Mouse (Mus musculus): ENCODE measurements around the gene Lrrc63.

Gene Lrrc63

GRCm38 (mm10) chr14:75130501-75131318 is at the start of gene Lrrc63, which contains the start of gene Lcp1:
TSS of gene Lrrc63 (minus strand) at chr14:75130881.
TSS of gene Lcp1 (plus strand) at chr14:75131101.
- peak; percentile 75 to 81 for DNase-seq (ENCODE audit: low spot score in 2 of 2)

DNA sequence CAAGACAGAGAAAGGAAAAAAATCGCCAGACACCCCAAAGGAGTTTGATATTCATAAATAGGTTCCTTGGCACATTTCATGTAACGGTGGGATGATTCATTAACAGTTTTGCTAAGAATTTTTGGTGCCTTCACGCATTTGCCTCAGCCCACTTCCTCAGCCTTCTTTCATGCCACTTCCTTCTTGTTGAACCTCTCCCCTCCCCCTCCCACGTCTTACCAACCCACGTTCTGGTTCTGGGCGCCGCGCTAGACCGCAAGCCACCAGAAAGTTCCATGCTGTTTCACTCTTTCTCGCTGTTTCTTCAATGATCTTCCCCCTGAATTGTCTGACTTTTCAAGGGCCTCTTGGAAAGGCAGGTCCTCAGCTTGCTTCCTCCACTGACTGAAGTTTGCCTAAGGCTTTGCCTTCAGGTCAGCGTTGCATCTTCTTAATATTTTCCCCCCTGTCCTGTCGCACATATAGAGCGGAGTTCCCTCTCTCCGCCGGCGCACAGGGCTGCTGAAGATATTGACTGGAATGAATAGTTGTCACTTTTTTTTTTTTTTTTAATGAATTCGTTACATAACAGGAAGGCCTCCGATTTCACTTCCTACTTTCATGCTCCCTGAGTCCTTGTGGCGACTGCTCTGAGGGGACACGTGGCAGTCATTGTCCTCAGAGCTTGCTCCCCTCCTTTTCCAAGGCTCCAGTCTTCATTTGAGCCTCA is 48.7 kb upstream of the Lrrc63 start:
- peak; percentile 84 to 86 for DNase-seq (ENCODE audit: low spot score in 2 of 2)

- DNase-seq (ENCODE audit: low spot score in 2 of 2): no peak
Measured at GRCm38 (mm10) chr14:75178801-75179211, 48.1 kb upstream of the Lrrc63 start.

GRCm38 (mm10) chr14:75178384-75178793 is 47.7 kb upstream of the Lrrc63 start:
- peak; percentile 62 to 67 for DNase-seq (ENCODE audit: low spot score in 2 of 2)

GRCm38 (mm10) chr14:75177400-75177799 is 46.7 kb upstream of the Lrrc63 start:
- no peak for DNase-seq (ENCODE audit: low spot score in 2 of 2)

GRCm38 (mm10) chr14:75176425-75177045 is 45.9 kb upstream of the Lrrc63 start:
- peak; percentile 76 to 77 for DNase-seq (ENCODE audit: low spot score in 2 of 2)

- DNase-seq (ENCODE audit: low spot score in 2 of 2): no peak
Measured at GRCm38 (mm10) chr14:75175781-75176180, 45.1 kb upstream of the Lrrc63 start.

- no peak for DNase-seq (ENCODE audit: low spot score in 2 of 2)
Measured at GRCm38 (mm10) chr14:75174731-75175555, 44.3 kb upstream of the Lrrc63 start.

DNA sequence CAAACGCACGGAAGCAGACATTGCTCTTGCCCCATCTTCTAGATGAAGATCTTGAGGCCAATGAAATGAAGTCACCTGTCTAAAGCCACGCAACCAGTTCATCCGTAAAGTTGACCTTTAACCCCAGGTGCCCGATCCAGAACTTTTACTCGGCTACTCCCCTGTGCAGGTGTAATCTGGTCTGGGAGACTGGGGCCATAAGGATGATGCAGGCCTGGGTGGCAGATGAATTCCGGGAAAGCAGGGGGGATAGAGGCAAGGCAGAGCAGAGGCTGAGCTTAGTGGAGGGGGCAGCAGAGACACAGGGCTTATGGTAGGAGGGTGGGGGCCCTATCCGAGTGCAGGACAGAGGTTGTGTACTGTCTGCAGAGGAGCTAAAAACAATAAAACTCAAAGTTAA is 43.6 kb upstream of the Lrrc63 start:
- DNase-seq (ENCODE audit: low spot score in 2 of 2): no peak

DNA sequence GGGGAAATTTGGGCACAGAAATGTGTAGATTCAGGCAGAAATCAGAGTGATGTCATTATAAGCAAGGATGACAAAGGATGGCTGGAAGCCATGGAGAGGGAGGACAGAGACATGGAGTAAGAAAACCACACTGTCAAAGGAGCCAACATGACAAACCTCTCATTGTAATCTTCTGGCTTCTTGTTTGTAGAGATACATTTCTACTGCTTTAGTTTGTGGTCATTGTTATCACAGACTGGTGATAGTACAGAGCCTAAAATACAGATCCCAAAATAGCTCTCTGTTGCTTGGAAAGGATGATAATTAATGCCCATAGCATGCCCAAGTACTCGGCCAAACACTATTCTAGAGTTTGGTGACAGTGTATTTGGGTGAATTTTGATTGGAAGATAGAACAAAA is 39.9 kb upstream of the Lrrc63 start:
- DNase-seq (ENCODE audit: low spot score in 2 of 2): no peak

DNA sequence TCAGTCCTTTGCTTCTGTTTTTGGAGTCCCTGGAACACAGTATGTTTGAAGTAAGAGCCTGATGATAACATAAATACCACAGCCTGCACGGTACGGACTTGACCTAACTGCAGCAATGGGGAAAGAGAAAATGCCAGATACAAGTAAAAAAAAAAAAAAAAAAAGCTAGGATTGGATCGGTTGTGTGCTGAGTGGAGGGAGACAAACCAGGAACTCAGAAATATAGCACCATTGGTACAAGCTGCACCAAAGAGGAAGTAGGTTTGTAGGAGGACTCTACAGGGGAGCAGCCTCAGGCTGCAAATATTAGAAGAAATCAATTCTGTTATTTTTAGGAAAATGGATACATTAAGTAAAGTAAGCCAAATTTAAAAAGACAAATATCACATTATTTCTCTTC is 37.8 kb upstream of the Lrrc63 start:
- DNase-seq (ENCODE audit: low spot score in 2 of 2): no peak

DNA sequence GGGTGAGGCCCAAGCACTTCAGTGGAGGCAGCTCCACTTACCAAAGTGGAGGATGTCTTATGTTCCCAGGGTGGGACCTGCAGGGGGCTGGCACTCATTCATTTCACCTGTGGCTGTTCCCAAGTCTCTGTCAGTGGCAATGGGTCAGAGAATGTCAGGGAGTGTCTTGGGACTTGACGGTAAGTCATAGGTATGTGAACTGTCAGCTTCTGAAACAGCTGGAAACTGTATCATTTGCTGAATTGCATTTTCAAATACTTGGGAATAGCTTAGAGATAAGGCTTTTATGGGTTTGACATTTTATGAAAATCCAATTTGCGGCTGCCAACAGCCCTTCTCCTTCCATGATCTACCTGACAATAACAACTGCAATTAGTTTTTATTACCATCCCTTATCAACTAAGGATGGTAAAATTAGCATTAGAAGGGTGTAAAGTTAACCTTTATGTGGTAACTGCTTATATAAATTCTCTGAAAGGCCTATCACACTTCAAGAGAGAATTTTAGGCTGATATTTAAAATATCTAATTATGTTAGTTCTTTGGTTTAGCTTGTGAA is 35.0 kb upstream of the Lrrc63 start:
- no peak for DNase-seq (ENCODE audit: low spot score in 2 of 2)

GRCm38 (mm10) chr14:75164345-75164744 is 33.7 kb upstream of the Lrrc63 start:
- DNase-seq (ENCODE audit: low spot score in 2 of 2): no peak

GRCm38 (mm10) chr14:75163866-75164265 is 33.2 kb upstream of the Lrrc63 start:
- DNase-seq (ENCODE audit: low spot score in 2 of 2): no peak

GRCm38 (mm10) chr14:75159375-75159774 is 28.7 kb upstream of the Lrrc63 start:
- DNase-seq (ENCODE audit: low spot score in 2 of 2): no peak

DNA sequence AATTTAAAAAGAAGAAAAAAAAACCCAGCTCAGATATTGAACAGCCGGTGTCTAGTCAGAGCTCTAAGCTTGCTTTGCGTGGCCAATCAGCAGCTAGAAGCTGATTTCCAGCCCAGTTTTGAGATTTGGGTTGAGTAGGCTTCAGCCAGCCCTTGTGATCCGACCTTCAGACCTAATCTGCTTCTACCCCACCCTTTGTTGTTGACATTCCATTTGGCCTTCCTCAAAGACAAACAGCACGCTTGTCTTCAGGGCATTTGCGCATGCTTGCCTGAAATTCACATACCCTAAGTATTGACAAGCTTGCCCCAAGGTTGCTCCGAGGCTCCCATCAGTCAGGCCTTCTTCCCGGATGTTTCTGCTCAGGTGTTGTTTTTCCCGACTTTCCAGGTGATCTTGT is 23.8 kb upstream of the Lrrc63 start:
- DNase-seq (ENCODE audit: low spot score in 2 of 2): no peak

DNA sequence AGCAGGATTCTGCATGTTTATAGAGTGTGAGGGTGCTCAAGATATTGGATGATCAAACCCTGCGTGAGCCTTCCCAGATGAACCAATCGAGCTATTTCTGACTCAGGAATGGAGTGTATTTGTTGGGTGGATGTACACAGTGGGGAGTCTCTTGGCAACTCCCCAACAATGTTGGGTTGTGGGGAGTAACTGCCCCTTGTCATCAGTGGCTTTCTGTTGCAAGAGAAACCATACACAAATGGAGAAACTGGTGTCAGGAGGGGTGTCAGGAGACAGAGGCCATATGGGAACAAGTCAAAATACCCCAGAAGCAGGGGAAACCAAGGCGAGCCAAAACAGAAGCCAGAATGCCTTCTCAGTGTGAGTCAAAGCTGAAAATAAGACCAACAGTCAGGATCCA is 20.5 kb upstream of the Lrrc63 start:
- no peak for DNase-seq (ENCODE audit: low spot score in 2 of 2)

DNA sequence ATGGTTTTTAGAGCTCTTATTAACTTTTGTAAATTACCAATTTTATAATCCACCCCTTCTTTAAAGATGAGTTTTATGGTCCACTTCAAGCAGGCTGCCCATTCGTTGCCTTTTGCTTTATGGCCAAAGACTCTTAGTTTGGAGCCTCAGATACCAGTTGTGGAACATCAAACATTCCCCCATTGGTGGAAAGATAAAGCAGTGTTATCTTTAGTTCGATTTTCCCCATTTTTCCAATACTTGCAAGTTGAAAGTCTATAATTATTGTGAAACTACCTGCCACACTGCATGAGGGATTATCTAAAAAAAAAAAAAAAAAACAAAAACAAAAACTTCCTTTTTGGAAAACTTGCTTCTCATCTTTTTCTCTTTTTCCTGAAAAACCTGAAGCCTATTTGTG is 20.0 kb upstream of the Lrrc63 start:
- no peak for DNase-seq (ENCODE audit: low spot score in 2 of 2)

DNA sequence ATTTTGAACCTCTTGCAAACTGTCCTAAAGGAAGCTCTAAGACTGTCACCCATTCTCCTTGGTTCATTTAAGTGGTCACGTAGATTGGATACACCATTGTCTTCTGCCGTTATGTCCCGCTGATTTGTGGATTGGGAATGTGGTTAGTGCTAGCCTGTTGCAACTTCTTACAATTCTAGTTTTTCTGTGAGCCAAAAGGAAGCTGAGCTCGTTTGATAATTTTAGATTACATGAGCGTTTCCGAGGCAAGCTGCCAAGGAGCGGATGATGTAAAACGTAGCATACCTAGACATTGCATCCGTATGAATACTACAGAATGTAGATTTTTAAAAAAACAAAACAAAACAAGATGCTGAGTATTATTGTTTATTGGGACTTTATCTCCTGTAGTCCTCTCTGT is 17.5 kb upstream of the Lrrc63 start:
- DNase-seq (ENCODE audit: low spot score in 2 of 2): no peak

GRCm38 (mm10) chr14:75147706-75148105 is 17.0 kb upstream of the Lrrc63 start:
- DNase-seq (ENCODE audit: low spot score in 2 of 2): peak in 1 of 2 experiments; percentile 16

GRCm38 (mm10) chr14:75139225-75139624 is 8.5 kb upstream of the Lrrc63 start:
- no peak for DNase-seq (ENCODE audit: low spot score in 2 of 2)
